Mouse (Mus musculus): ENCODE results near the gene Abat. TPM values are rescaled to one million over a fixed set of nuclear protein-coding genes. Genes with fewer than 3 reads are reported as not detected.

The Abat gene
- polyA plus RNA-seq, 2 experiments: 19.1 to 23.2 TPM

- DNase-seq (ENCODE audit: low spot score): no peak
- Histone ChIP-seq H3K4me2 (replicated peaks; ENCODE audit: low read depth, low read length, severe bottlenecking) (no peak overlapping the region), H3K4me1 (ENCODE audit: control insufficient read depth, insufficient read depth, low read length) (peaks cover 13% of the 10 kb centered on the region), H3K9me3 (ENCODE audit: control insufficient read depth, low read length) (no peaks in the 10 kb centered on the region), H3K27ac (replicated peaks; ENCODE audit: low read depth, low read length) (no peak overlapping the region), H3K9ac (ENCODE audit: low read depth, low read length, severe bottlenecking) (no peak overlapping the region), H3K27me3 (ENCODE audit: control insufficient read depth, insufficient read depth, low read length) (no peaks in the 10 kb centered on the region), H3K36me3 (ENCODE audit: control insufficient read depth, insufficient read depth, low read length) (peaks cover 24% of the 10 kb centered on the region), H3K4me3 (replicated peaks; ENCODE audit: low read length) (no peak overlapping the region)
- no peak for TF ChIP-seq POLR2A (IDR thresholded peaks at IDR 0.05; ENCODE audit: borderline replicate concordance, extremely low read depth, insufficient read depth, insufficient read length)
- 73% methylated on average over 2 of the region's 2 CpGs for WGBS
- no peak for ATAC-seq (ENCODE audit: low FRiP score, low read depth)
Measured at GRCm38 (mm10) chr16:8666452-8666851, 153.2 kb downstream of the Abat start.

DNA sequence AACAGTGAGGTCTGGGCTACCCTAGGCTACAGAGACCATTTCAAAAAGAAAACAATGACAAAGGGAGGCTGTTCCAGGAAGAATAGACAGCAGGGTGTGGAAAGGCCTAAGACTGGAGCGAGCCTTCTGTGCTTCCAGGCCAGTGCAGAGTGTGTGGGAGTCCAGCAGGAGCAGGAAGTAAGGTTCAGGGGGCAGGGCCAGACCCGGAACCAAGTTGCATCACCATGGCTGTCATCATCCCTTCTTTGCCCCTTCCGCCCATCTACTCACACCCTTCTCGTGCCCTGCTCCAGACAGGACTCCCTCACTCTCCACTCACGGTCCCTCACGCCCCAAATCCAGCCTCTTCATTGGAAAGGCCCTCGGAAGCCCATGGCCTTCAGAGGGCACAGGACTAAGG lies 154.0 kb downstream of the Abat start:
- H3K27ac ChIP-seq (replicated peaks; ENCODE audit: low read depth, low read length): no peak overlapping the region
- no peaks in the 10 kb centered on the region for H3K27me3 ChIP-seq (ENCODE audit: control insufficient read depth, insufficient read depth, low read length)
- no peaks in the 10 kb centered on the region for H3K9me3 ChIP-seq (ENCODE audit: control insufficient read depth, low read length)
- H3K4me1 ChIP-seq (ENCODE audit: control insufficient read depth, insufficient read depth, low read length): peaks cover 13% of the 10 kb centered on the region
- no peak overlapping the region for H3K4me2 ChIP-seq (replicated peaks; ENCODE audit: low read depth, low read length, severe bottlenecking)
- DNase-seq (ENCODE audit: low spot score): no peak
- TF ChIP-seq POLR2A (IDR thresholded peaks at IDR 0.05; ENCODE audit: borderline replicate concordance, extremely low read depth, insufficient read depth, insufficient read length): no peak
- no peak overlapping the region for H3K9ac ChIP-seq (ENCODE audit: low read depth, low read length, severe bottlenecking)
- WGBS: 74% methylated on average over 7 of the region's 7 CpGs
- ATAC-seq (ENCODE audit: low FRiP score, low read depth): no peak
- no peak overlapping the region for H3K4me3 ChIP-seq (replicated peaks; ENCODE audit: low read length)
- peaks cover 16% of the 10 kb centered on the region for H3K36me3 ChIP-seq (ENCODE audit: control insufficient read depth, insufficient read depth, low read length)

DNA sequence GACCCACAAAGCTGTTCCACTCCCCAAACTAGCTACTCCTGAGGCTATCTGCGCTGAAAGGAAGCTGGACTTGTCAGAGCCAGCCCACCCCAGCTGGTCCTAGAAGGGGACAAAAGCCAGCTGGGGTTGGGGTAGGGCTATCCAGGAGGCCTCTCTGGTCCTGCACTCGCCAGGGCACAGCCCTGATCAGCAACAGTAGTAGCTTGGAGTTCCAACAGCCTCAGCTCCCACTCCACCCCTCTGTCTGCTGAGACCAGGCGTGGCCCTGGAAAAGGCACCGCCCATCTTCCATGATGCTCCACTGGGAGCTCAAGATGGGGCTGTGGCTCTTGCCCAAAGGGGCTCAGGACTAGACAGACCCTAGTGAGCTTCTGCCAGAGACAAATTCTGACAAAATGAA lies 154.6 kb downstream of the Abat start:
- Histone ChIP-seq H3K36me3 (ENCODE audit: control insufficient read depth, insufficient read depth, low read length) (peaks cover 12% of the 10 kb centered on the region), H3K4me2 (replicated peaks; ENCODE audit: low read depth, low read length, severe bottlenecking) (no peak overlapping the region), H3K9ac (ENCODE audit: low read depth, low read length, severe bottlenecking) (no peak overlapping the region), H3K27ac (replicated peaks; ENCODE audit: low read depth, low read length) (no peak overlapping the region), H3K9me3 (ENCODE audit: control insufficient read depth, low read length) (no peaks in the 10 kb centered on the region), H3K27me3 (ENCODE audit: control insufficient read depth, insufficient read depth, low read length) (no peaks in the 10 kb centered on the region), H3K4me1 (ENCODE audit: control insufficient read depth, insufficient read depth, low read length) (peaks cover 13% of the 10 kb centered on the region), H3K4me3 (replicated peaks; ENCODE audit: low read length) (no peak overlapping the region)
- 73% methylated on average over 3 of the region's 4 CpGs for WGBS
- ATAC-seq (ENCODE audit: low FRiP score, low read depth) (no peak), DNase-seq (ENCODE audit: low spot score) (no peak)
- TF ChIP-seq POLR2A (IDR thresholded peaks at IDR 0.05; ENCODE audit: borderline replicate concordance, extremely low read depth, insufficient read depth, insufficient read length): no peak

DNA sequence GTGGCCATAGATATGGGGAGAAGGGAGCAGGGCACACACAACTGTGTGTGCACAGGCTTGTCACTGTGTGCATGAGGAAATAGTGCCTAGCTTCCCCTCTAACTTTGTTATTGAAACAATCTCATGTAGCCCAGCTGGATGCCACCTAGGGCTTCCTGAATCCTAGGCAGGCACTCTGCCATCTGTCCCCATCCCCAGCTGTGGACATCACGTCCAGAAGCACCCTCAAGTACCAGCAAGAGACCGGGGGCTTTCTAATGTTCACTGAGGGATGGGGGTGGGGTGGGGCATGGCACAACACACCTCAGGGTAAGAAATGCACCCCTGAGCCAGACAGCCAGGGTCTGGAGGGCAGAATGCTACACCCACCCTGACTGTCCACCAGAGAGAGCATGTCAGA lies 155.2 kb downstream of the Abat start:
- no peak for TF ChIP-seq POLR2A (IDR thresholded peaks at IDR 0.05; ENCODE audit: borderline replicate concordance, extremely low read depth, insufficient read depth, insufficient read length)
- ATAC-seq (ENCODE audit: low FRiP score, low read depth) (no peak), DNase-seq (ENCODE audit: low spot score) (no peak)
- Histone ChIP-seq H3K4me1 (ENCODE audit: control insufficient read depth, insufficient read depth, low read length) (peaks cover 13% of the 10 kb centered on the region), H3K9ac (ENCODE audit: low read depth, low read length, severe bottlenecking) (no peak overlapping the region), H3K36me3 (ENCODE audit: control insufficient read depth, insufficient read depth, low read length) (peaks cover 11% of the 10 kb centered on the region), H3K27me3 (ENCODE audit: control insufficient read depth, insufficient read depth, low read length) (no peaks in the 10 kb centered on the region), H3K9me3 (ENCODE audit: control insufficient read depth, low read length) (no peaks in the 10 kb centered on the region), H3K27ac (replicated peaks; ENCODE audit: low read depth, low read length) (no peak overlapping the region), H3K4me2 (replicated peaks; ENCODE audit: low read depth, low read length, severe bottlenecking) (no peak overlapping the region), H3K4me3 (replicated peaks; ENCODE audit: low read length) (no peak overlapping the region)
- WGBS: 76% methylated on average over 2 of the region's 2 CpGs

DNA sequence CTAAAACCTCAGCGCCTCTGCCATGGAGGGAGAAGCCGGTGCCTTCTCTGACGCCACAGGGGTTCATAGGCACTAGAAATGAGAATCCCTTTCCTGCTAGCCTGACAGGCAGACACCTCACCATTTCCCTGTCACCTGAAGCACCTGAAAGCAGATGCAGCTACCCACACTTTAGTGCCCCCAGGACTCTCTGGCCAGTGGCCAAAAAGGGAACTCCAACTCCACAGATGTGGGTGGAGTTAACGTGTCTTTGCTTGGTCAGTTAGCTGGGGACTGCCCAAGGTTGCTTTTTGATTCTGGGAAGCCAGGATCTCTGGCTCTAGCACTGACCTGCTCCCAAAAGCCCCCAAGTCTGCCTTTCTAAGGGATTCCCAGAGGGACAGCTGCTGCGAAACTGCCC lies 156.2 kb downstream of the Abat start:
- DNase-seq (ENCODE audit: low spot score) (no peak), ATAC-seq (ENCODE audit: low FRiP score, low read depth) (no peak)
- Histone ChIP-seq H3K36me3 (ENCODE audit: control insufficient read depth, insufficient read depth, low read length) (peaks cover 3% of the 10 kb centered on the region; the same call in 1 of the 2 replicates), H3K4me1 (ENCODE audit: control insufficient read depth, insufficient read depth, low read length) (peaks cover 13% of the 10 kb centered on the region), H3K27me3 (ENCODE audit: control insufficient read depth, insufficient read depth, low read length) (no peaks in the 10 kb centered on the region), H3K4me2 (replicated peaks; ENCODE audit: low read depth, low read length, severe bottlenecking) (peak overlapping the region; percentile 79), H3K9ac (ENCODE audit: low read depth, low read length, severe bottlenecking) (0 out of 2 replicates have a peak overlapping the region, but pooled peaks have one; percentile 64), H3K4me3 (replicated peaks; ENCODE audit: low read length) (peak overlapping the region; percentile 61), H3K27ac (replicated peaks; ENCODE audit: low read depth, low read length) (no peak overlapping the region), H3K9me3 (ENCODE audit: control insufficient read depth, low read length) (no peaks in the 10 kb centered on the region)
- no peak for TF ChIP-seq POLR2A (IDR thresholded peaks at IDR 0.05; ENCODE audit: borderline replicate concordance, extremely low read depth, insufficient read depth, insufficient read length)
- 63% methylated on average over 5 of the region's 5 CpGs for WGBS

All from limb, embryonic 14.5 days (tissue).